Mouse (Mus musculus) gastrocnemius, postnatal 36 days (tissue): ENCODE data around the gene Milr1. TPM values are rescaled to one million over a fixed set of nuclear protein-coding genes. Genes with fewer than 3 reads are reported as not detected.
"Not testable (repeated sequence)": the region's sequence is repeated elsewhere in the genome, so short reads cannot be mapped to it uniquely, and the experiment has no call there.

Experiments used
- DNase-seq, 2 experiments: peaks; one replicate each; pipeline ENCODE4 v3.0.0; 2022
- intact Hi-C: fragments of 180-260 bp; cut with DNase I; formaldehyde crosslinking; loops from one replicate; pipeline ENCODE4 v1.15.1; 2025
- long read RNA-seq, 2 experiments: library from polyadenylated mRNA; stranded (forward); transcript quantifications; one replicate each; pipeline ENCODE4 v2.0.0; 2021
- total RNA-seq, 2 experiments: library from RNA; stranded (reverse); gene quantifications; 2 replicates each; pipeline ENCODE4 v1.2.3; 2021

Gene Milr1
- total RNA-seq, result under 1 TPM; 0.22 to 0.28 TPM
- long read RNA-seq, experiment 1, result 0 reads
- long read RNA-seq, experiment 2, result 0 reads

GRCm38 (mm10) chr11:106751039-106752018, at the start of gene Milr1:
Gene Milr1, plus strand, starts transcription at chr11:106751226.
- DNase-seq, result no peak
- intact Hi-C loops, result no loop called here

GRCm38 (mm10) chr11:106701589-106701988, 49.4 kb upstream of the Milr1 start:
- DNase-seq, result no peak
- intact Hi-C loops, result loop anchor here (5.0 kb wide), 1 partner anchor 36 kb away; no protein-coding TSS in a partner anchor

DNA sequence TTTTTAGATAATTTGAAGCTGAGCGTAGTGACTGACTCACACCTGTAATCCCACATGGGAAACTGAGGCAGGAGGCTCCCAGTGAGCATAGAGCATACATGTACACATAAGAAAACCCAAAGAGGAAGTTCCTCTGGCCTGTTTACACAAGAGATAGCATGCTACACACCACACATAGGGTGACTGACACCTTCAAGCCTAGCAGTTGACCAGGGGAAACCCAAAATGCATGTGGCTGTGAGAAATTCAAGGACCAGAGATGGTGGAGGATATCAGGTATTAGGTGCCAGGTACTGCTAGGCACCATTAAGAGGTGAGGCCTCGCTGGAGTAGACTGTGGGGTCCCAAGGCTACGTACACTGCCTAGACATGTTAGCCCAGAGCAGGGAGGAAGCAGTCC, 48.4 kb upstream of the Milr1 start:
- intact Hi-C loops, result loop anchor here (5.0 kb wide), 1 partner anchor 35 kb away; no protein-coding TSS in a partner anchor
- no peak for DNase-seq

DNA sequence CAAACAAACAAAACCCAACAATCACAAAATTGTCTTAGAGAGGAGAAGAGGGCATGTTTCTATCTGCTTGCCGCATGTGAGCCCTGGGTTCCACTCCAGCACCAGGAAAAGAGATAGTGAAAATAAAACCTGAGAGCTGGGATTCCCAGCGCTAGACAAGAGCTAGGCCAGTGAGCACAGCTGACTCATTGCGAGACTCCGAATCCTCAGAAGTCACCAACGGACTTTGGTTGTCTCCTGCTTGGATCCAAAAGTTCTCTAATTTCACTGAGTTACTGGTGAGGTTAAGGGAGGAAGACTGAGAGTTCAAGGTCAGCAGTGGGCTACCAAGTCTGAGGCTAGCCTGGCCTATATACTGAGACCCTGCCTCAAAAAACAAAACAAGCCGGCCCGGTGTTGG, 47.1 kb upstream of the Milr1 start:
- intact Hi-C loops, result loop anchor here (5.0 kb wide), 1 partner anchor 33 kb away; no protein-coding TSS in a partner anchor
- no peak for DNase-seq

- intact Hi-C loops, result loop anchor here (5.0 kb wide), 1 partner anchor 33 kb away; no protein-coding TSS in a partner anchor
- no peak for DNase-seq
Measured at GRCm38 (mm10) chr11:106704399-106705111, 46.5 kb upstream of the Milr1 start.

GRCm38 (mm10) chr11:106706212-106706611, 44.8 kb upstream of the Milr1 start:
- intact Hi-C loops, result no loop called here
- DNase-seq, result no peak

- DNase-seq, result no peak
- intact Hi-C loops, result no loop called here
Measured at GRCm38 (mm10) chr11:106707085-106707484, 43.9 kb upstream of the Milr1 start.

DNA sequence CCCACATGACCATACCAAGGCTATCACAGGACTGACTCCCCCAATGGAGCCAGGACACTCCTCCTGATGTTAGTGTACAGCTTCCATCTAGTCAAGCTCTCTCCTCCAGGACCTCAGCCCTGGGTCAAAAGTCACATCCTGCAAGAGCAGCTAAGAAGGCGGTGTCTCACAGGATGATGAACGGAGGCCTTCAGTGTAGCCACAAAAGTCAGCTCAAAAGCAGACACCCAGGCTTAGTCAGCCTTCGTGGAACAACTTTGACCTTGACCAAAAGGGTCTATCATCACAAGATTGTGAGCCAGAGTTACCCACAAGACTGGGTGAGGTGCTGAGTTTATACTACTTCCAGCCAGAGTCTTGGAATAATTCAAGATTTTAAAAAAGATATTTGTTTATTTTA, 43.2 kb upstream of the Milr1 start:
- no peak for DNase-seq
- intact Hi-C loops, result no loop called here

GRCm38 (mm10) chr11:106709227-106709985, 41.6 kb upstream of the Milr1 start:
- intact Hi-C loops, result no loop called here
- DNase-seq, result no peak

- intact Hi-C loops, result no loop called here
- no peak for DNase-seq
Measured at GRCm38 (mm10) chr11:106710789-106711188, 40.2 kb upstream of the Milr1 start.

DNA sequence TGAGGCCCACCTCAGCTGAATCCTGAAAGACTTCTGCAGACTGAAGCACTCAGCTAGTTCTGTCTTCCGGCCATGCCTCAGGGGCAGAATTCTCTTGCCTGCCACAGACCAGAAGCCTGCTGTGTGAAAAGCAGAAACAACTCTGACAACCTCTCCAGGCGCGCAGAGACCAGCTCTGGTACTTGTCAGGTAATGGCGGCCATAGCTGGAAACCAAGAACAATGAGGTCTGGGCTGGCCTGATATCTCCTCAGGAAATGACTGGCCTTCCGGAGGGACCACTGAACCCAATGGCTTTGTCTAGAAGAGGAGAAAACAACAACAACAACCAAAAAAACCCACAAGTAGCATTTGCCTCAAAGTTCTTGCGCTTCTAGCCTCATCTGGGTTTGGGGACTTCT, 36.0 kb upstream of the Milr1 start:
- intact Hi-C loops, result no loop called here
- DNase-seq, result no peak

DNA sequence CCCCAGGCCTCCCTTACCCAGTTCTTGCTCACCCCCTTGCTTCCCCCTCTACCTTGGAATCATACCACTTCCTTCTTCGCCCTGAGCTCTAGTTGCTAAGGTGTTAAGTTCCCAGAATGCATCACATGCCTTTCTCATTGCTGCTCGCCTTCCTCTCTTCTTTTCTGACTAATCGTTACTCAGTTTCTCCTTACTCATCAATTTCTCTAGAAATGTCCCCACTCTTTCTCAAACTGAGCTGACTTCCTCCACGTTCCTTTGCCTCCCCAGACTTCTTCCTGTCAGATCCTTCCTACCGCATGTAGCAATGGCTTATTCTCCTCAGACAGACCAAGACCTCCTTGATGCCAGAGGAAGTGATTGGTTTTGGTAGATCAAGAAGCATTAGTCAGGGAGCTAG, 34.5 kb upstream of the Milr1 start:
- intact Hi-C loops, result no loop called here
- DNase-seq, result no peak

DNA sequence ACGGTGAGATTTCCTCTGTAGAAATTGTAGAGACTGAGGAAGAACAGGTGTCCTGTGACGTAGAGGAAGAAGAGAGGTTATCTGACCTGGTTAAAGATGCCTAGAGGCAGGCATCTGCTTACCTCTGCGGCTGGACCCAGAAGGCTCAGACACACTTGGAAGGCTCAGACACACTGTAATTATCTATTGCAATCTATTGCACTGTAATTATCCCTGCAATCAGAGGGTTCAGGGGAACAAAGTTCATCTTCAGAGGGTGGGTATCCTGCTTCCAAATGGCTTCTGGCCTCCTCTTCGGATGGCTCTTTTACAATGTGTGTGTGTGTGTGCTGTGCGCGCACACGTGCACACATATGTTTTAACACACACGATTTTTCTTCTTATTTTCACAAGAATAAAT, 30.6 kb upstream of the Milr1 start:
- intact Hi-C loops, result no loop called here
- no peak for DNase-seq

DNA sequence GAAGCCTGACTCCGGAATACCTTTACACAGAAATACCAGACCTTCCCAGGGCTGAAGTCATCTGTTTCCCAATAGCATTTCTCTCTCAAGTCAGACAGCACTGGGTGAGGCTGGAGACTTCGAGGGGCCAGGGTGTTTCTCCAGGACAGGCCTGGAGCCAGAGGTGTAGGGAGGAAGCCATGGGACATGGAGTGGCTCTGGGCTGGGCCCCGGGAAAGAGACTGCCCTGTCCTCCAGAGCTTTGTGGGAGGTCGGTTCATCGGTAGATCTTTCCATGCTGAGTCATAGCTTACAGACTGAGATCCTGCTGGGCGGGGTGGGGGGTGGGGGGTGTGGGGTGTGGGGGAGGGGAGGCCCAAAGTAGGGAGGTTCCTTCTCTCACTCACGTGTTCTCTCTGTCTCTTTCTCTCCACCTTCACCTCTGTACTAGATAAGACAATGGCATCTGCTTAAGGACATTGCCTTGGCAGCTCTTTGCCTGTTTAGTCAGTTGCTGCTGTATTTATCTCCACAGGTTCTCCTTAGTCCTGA, 28.1 kb upstream of the Milr1 start:
- peak in 1 of 2 experiments; percentile 33 for DNase-seq

GRCm38 (mm10) chr11:106723611-106724125, 27.4 kb upstream of the Milr1 start:
- DNase-seq, result no peak
- intact Hi-C loops, result no loop called here

More for the DNA sequence above, 28.1 kb upstream of the Milr1 start:
- intact Hi-C loops, result no loop called here

DNA sequence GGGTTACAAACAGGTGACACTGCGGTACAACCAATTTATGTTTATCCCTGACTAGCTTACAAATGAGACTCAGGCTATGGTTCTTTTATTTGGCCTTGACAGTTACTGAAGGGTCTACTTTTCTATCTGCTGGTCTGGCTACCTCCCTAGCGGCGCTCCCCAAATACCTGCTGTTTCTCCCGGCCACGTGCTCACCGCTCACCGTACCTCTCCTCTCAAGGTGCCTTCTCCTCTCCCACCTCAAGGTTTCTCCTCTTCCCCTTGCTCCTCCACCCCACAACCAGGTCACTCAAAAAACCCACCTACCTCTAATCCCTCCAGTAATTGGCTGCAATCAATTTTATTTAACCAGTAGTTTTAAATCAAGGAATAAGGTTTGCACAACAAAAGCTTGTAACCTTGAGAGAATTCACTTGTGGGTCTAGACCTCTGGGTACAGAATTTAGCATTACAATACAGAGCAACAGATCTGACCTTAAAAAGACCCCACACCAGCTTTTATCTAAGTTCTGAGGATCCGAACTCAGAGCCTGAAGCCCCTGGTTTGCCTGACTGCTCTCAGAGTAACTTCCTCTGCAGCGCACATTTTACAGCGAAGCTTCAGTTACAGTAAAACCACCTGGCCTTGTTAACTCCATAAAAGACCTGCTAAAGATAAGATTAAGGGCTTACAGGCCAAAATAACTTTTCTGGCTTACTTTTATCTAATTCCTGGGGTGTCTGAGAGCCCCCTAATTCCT, 26.7 kb upstream of the Milr1 start:
- intact Hi-C loops, result no loop called here
- no peak for DNase-seq

GRCm38 (mm10) chr11:106724916-106725235, 26.1 kb upstream of the Milr1 start:
- intact Hi-C loops, DNase-seq: not testable (repeated sequence)

DNA sequence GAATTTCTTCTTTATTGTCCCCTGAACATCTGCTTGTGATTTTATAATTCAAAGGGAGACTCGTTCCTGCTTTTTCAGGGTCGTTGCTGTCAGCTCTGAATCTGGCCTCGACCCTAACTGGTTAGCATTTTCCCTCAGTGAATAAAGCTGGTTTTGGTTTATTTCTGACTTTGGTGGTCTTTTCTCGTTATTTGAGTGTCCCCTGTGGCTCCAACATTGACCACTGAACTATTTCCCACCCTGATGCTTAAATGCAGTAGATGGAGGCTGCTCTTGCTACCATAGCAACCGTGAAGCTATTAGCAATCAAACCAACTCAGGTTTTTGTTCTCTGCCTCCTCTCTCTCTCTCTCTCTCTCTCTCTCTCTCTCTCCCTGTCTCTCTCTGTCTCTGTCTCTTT, 23.1 kb upstream of the Milr1 start:
- DNase-seq, result no peak
- intact Hi-C loops, result no loop called here
